Mouse (Mus musculus): ENCODE data around the gene Rbm38.
A peak's percentile ranks its signal among the peaks of the same experiment; 100 is the strongest.

DNA sequence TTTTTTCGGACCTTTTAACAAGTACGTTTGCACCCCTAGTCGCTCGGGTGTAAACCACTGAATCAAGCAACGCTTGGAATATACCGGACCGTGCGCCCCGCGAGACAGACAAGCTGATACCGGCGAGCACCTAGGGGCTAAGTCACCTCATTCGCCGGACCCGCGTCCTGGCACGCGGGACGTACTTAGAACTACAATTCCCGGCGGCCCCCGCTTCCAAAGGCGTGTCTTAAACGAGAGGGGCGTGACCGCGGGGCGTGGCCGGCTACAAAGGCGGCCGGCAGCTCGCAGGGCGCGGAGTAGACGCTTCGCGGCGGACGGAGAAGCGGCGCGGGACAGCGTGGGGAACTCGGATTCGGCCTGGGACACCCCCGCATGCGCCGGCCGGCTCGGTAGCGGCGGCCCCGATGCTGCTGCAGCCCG lies 1.3 kb downstream of the Rbm38 start:
- no peak for TF ChIP-seq CTCF (IDR thresholded peaks at IDR 0.05; ENCODE audit: low read depth, low read length)
- TF ChIP-seq POLR2A (IDR thresholded peaks at IDR 0.05; ENCODE audit: borderline replicate concordance, low read depth, low read length) = peak; percentile 94; the same call in 1 of the 2 replicates
